Mouse (Mus musculus) macrophage (primary cell): ENCODE measurements around the gene Nos1ap. TPM values are rescaled to one million over a fixed set of nuclear protein-coding genes. Genes with fewer than 3 reads are reported as not detected.

Source experiments
- H3K27ac ChIP-seq: fragments of 350-480 bp; formaldehyde crosslinking; 2 replicates; pipeline ENCODE4 v1.9.0; 2021
- H3K36me3 ChIP-seq: fragments of 350-480 bp; formaldehyde crosslinking; 2 replicates; pipeline ENCODE4 v1.9.0; 2021; ENCODE audit errors: inconsistent target
- H3K4me3 ChIP-seq: fragments of 350-480 bp; formaldehyde crosslinking; 2 replicates; pipeline ENCODE4 v1.9.0; 2021; ENCODE audit errors: inconsistent target
- H3K79me2 ChIP-seq: fragments of 350-480 bp; formaldehyde crosslinking; 2 replicates; pipeline ENCODE4 v1.9.0; 2021; ENCODE audit errors: inconsistent target
- WGBS: methylation state at CpG from one replicate; pipeline ENCODE4 v1.1.7; 2026; ENCODE audit warnings: inconsistent platforms; ENCODE audit not compliant: missing documents; 5-methylcytosine and 5-hydroxymethylcytosine counted together
- polyA plus RNA-seq: library from polyadenylated mRNA; stranded (reverse); fragments of 250-400 nt; gene quantifications from 3 replicates; pipeline ENCODE4 v1.2.4, GENCODE M21; 2018; ENCODE audit warnings: inconsistent platforms

Gene Nos1ap
- polyA plus RNA-seq, 1 experiment from 2014 or later = 1.5 TPM

- Histone ChIP-seq H3K36me3 (no peaks in the 10 kb centered on the region), H3K27ac (no peak overlapping the region), H3K4me3 (no peak overlapping the region), H3K79me2 (no peaks in the 10 kb centered on the region)
- WGBS = 92% methylated on average over 4 of the region's 4 CpGs
Observed at GRCm38 (mm10) chr1:170457673-170458072, 132.0 kb downstream of the Nos1ap start.

- no peak overlapping the region for H3K4me3 ChIP-seq
- no peaks in the 10 kb centered on the region for H3K79me2 ChIP-seq
- H3K36me3 ChIP-seq = no peaks in the 10 kb centered on the region
Observed at GRCm38 (mm10) chr1:170455910-170456700, 133.6 kb downstream of the Nos1ap start.

GRCm38 (mm10) chr1:170455387-170455786 lies 134.3 kb downstream of the Nos1ap start:
- WGBS = 100% methylated on average over 3 of the region's 3 CpGs
- H3K79me2 ChIP-seq = no peaks in the 10 kb centered on the region
- no peak overlapping the region for H3K4me3 ChIP-seq
- no peaks in the 10 kb centered on the region for H3K36me3 ChIP-seq
- H3K27ac ChIP-seq = no peak overlapping the region

More at GRCm38 (mm10) chr1:170455910-170456700, 133.6 kb downstream of the Nos1ap start:
- H3K27ac ChIP-seq = no peak overlapping the region
- 91% methylated on average over 14 of the region's 14 CpGs for WGBS

GRCm38 (mm10) chr1:170453455-170453854 lies 136.2 kb downstream of the Nos1ap start:
- H3K4me3 ChIP-seq = no peak overlapping the region
- H3K36me3 ChIP-seq = no peaks in the 10 kb centered on the region
- H3K79me2 ChIP-seq = no peaks in the 10 kb centered on the region
- H3K27ac ChIP-seq = no peak overlapping the region
- WGBS = 83% methylated on average over 3 of the region's 3 CpGs

GRCm38 (mm10) chr1:170448244-170448643 lies 141.4 kb downstream of the Nos1ap start:
- no peak overlapping the region for H3K4me3 ChIP-seq
- 100% methylated on average over 2 of the region's 2 CpGs for WGBS
- no peaks in the 10 kb centered on the region for H3K36me3 ChIP-seq
- no peak overlapping the region for H3K27ac ChIP-seq
- H3K79me2 ChIP-seq = no peaks in the 10 kb centered on the region

GRCm38 (mm10) chr1:170445458-170445857 lies 144.2 kb downstream of the Nos1ap start:
- 67% methylated on average over 3 of the region's 3 CpGs for WGBS
- Histone ChIP-seq H3K36me3 (no peaks in the 10 kb centered on the region), H3K79me2 (no peaks in the 10 kb centered on the region), H3K4me3 (no peak overlapping the region), H3K27ac (no peak overlapping the region)

GRCm38 (mm10) chr1:170440367-170440766 lies 149.3 kb downstream of the Nos1ap start:
- Histone ChIP-seq H3K79me2 (no peaks in the 10 kb centered on the region), H3K27ac (no peak overlapping the region), H3K36me3 (no peaks in the 10 kb centered on the region), H3K4me3 (no peak overlapping the region)
- WGBS = 95% methylated on average over 10 of the region's 10 CpGs

- H3K79me2 ChIP-seq = no peaks in the 10 kb centered on the region
- no peak overlapping the region for H3K27ac ChIP-seq
- no peaks in the 10 kb centered on the region for H3K36me3 ChIP-seq
- H3K4me3 ChIP-seq = no peak overlapping the region
- 81% methylated on average over 7 of the region's 7 CpGs for WGBS
Observed at GRCm38 (mm10) chr1:170438471-170439151, 151.1 kb downstream of the Nos1ap start.

- 87% methylated on average over 4 of the region's 4 CpGs for WGBS
Observed at GRCm38 (mm10) chr1:170434146-170434545, 155.5 kb downstream of the Nos1ap start.

GRCm38 (mm10) chr1:170433661-170434060 lies 156.0 kb downstream of the Nos1ap start:
- H3K36me3 ChIP-seq = no peaks in the 10 kb centered on the region
- H3K4me3 ChIP-seq = no peak overlapping the region
- no peak overlapping the region for H3K27ac ChIP-seq
- no peaks in the 10 kb centered on the region for H3K79me2 ChIP-seq

More at GRCm38 (mm10) chr1:170434146-170434545, 155.5 kb downstream of the Nos1ap start:
- H3K79me2 ChIP-seq = no peaks in the 10 kb centered on the region
- no peaks in the 10 kb centered on the region for H3K36me3 ChIP-seq
- no peak overlapping the region for H3K27ac ChIP-seq
- no peak overlapping the region for H3K4me3 ChIP-seq

- Histone ChIP-seq H3K79me2 (no peaks in the 10 kb centered on the region), H3K27ac (no peak overlapping the region), H3K36me3 (no peaks in the 10 kb centered on the region), H3K4me3 (no peak overlapping the region)
- 94% methylated on average over 5 of the region's 5 CpGs for WGBS
Observed at GRCm38 (mm10) chr1:170432288-170432687, 157.4 kb downstream of the Nos1ap start.

GRCm38 (mm10) chr1:170431312-170431711 lies 158.3 kb downstream of the Nos1ap start:
- H3K36me3 ChIP-seq = no peaks in the 10 kb centered on the region
- H3K4me3 ChIP-seq = no peak overlapping the region
- WGBS = 90% methylated on average over 5 of the region's 5 CpGs
- H3K79me2 ChIP-seq = no peaks in the 10 kb centered on the region
- no peak overlapping the region for H3K27ac ChIP-seq

GRCm38 (mm10) chr1:170430660-170431059 lies 159.0 kb downstream of the Nos1ap start:
- no peak overlapping the region for H3K4me3 ChIP-seq
- H3K79me2 ChIP-seq = no peaks in the 10 kb centered on the region
- no peaks in the 10 kb centered on the region for H3K36me3 ChIP-seq
- H3K27ac ChIP-seq = no peak overlapping the region
- 93% methylated on average over 7 of the region's 7 CpGs for WGBS

- H3K79me2 ChIP-seq = no peaks in the 10 kb centered on the region
- no peak overlapping the region for H3K27ac ChIP-seq
- H3K4me3 ChIP-seq = no peak overlapping the region
- 98% methylated on average over 4 of the region's 6 CpGs for WGBS
- H3K36me3 ChIP-seq = no peaks in the 10 kb centered on the region
Observed at GRCm38 (mm10) chr1:170429656-170430055, 160.0 kb downstream of the Nos1ap start.

- WGBS = 97% methylated on average over 2 of the region's 2 CpGs
- no peak overlapping the region for H3K27ac ChIP-seq
- H3K79me2 ChIP-seq = no peaks in the 10 kb centered on the region
- no peaks in the 10 kb centered on the region for H3K36me3 ChIP-seq
- no peak overlapping the region for H3K4me3 ChIP-seq
Observed at GRCm38 (mm10) chr1:170428141-170428540, 161.5 kb downstream of the Nos1ap start.
